Mouse (Mus musculus) spleen, adult 2 months (tissue): Measurements from ENCODE around the gene Dnajc13. TPM values are rescaled to one million over a fixed set of nuclear protein-coding genes. Genes with fewer than 3 reads are reported as not detected.

Experiments used
- DNase-seq, 2 experiments: peaks; one replicate each; pipeline versions ENCODE4 v3.0.0 to v3.0.0-alpha.2; 2012 to 2021; ENCODE audit warnings: low spot score in 2 of 2, low read depth in 1 of 2
- H3K27ac ChIP-seq: fragments of 200-500 bp; 2 replicates; pipeline ENCODE4 v1.5.1; 2012; ENCODE audit warnings: low read length, inconsistent platforms; ENCODE audit not compliant: insufficient read depth
- H3K27me3 ChIP-seq: fragments of 200-500 bp; 2 replicates; pipeline ENCODE4 v1.6.1; 2012; ENCODE audit warnings: mild to moderate bottlenecking, moderate library complexity, low read length, inconsistent platforms; ENCODE audit not compliant: control insufficient read depth, insufficient read depth
- H3K36me3 ChIP-seq: fragments of 200-500 bp; 2 replicates; pipeline ENCODE4 v1.6.1; 2012; ENCODE audit warnings: mild to moderate bottlenecking, low read length, inconsistent platforms; ENCODE audit not compliant: control insufficient read depth, insufficient read depth
- H3K4me1 ChIP-seq: fragments of 200-500 bp; 2 replicates; pipeline ENCODE4 v1.6.1; 2011; ENCODE audit warnings: inconsistent platforms; ENCODE audit not compliant: control insufficient read depth, insufficient read depth, insufficient read length
- H3K4me3 ChIP-seq: fragments of 200-500 bp; 2 replicates; pipeline ENCODE4 v1.5.1; 2011; ENCODE audit warnings: mild to moderate bottlenecking, inconsistent platforms; ENCODE audit not compliant: insufficient read depth, insufficient read length; ENCODE audit errors: extremely low read depth
- CTCF ChIP-seq: fragments of 200-500 bp; IDR thresholded peaks from 2 replicates; pipeline ENCODE4 v1.5.1; 2011; ENCODE audit warnings: mild to moderate bottlenecking, inconsistent platforms; ENCODE audit not compliant: insufficient read depth, insufficient read length, insufficient replicate concordance; ENCODE audit errors: extremely low read depth
- POLR2A ChIP-seq: fragments of 200-500 bp; IDR thresholded peaks from 2 replicates; pipeline ENCODE4 v1.6.1; 2011; ENCODE audit warnings: low read depth, low read length, inconsistent platforms
- WGBS: fragments of 180-500 bp; shearing (Covaris S2); methylation state at CpG from one replicate; pipeline ENCODE4 v1.1.7; 2018; 5-methylcytosine and 5-hydroxymethylcytosine counted together
- polyA plus RNA-seq: library from polyadenylated mRNA; depleted of rRNA; stranded (reverse); fragments of >200 nt; gene quantifications from 2 replicates; pipeline ENCODE4 v1.2.3, GENCODE M21; 2012

Dnajc13 gene
- polyA plus RNA-seq, 1 experiment = 32.8 TPM

DNA sequence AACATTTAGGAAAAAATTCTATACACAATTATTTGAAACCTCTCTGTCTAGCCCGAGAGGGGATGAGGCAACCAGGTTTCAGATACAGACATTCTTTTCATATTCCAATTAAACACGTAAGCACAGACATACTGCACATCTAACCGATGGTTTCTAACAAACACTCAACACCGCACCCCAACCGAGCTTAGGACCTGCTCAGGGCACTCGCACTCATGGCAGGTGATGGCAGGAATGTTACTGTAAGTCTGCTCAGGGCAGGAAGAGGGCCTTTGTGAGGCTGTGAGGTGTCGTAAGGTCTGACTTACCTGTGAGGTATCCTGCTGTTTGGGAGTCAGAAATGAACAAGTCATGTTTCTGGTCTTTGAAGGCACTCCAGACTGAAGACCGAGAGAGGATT, 106.2 kb downstream of the Dnajc13 start:
- H3K27ac ChIP-seq = no peak overlapping the region
- no peak for TF ChIP-seq POLR2A
- TF ChIP-seq CTCF = no peak
- no peak for DNase-seq
- H3K4me3 ChIP-seq = no peak overlapping the region
- no peaks in the 10 kb centered on the region for H3K27me3 ChIP-seq
- peaks cover 60% of the 10 kb centered on the region for H3K36me3 ChIP-seq
- 94% methylated on average over 8 of the region's 8 CpGs for WGBS
- no peaks in the 10 kb centered on the region for H3K4me1 ChIP-seq

DNA sequence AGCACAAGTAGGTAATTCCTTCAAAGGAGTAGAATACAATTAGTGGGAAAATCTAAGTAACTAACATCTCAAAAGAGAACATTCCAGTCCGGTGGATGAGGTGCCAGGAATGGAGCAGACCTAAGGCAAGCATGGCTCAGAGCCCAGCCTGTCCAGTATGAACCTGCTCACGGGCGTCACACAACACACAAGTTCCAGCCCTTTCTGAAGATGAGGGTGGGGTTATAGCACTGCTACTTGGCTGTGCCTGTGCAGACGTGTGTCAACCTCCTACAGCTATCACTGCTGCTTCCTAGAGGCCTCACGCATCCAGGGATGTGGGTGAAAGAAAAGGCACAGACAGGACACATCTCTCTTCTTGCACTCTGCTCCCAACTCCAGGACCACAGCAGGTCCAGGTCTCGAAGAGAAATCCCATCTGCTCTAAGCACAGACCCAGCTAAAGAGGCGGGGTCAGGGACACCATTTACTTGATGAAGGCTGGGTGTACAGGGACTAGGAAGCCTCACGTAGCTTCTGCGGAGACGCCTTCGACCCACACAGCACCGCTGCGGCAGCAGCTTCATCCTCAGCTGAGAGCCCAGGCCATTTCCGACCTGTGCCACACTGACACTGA, 107.5 kb downstream of the Dnajc13 start:
- Histone ChIP-seq H3K4me3 (no peak overlapping the region), H3K36me3 (peaks cover 56% of the 10 kb centered on the region), H3K27me3 (no peaks in the 10 kb centered on the region), H3K27ac (no peak overlapping the region), H3K4me1 (no peaks in the 10 kb centered on the region)
- DNase-seq = no peak
- WGBS = 93% methylated on average over 14 of the region's 14 CpGs
- TF ChIP-seq CTCF = no peak
- TF ChIP-seq POLR2A = no peak

DNA sequence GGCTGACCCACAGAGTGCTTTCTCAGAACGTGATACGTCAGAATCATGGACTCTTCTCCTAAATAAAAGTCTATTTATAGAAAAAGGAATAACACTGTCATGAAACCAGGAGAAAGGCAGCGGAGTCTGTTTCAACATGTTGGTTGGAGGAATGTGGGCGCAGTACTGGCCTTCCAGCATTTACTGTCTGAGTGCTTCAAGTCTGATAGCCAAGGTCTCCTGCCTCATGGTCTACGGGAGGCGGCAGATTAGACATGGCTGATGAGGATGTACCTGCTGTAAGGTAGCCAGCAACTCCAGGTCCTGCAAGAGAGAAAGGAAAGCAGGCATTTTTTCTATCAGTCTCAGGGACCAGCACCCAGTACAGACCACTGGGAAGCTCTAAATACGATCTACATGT, 110.6 kb downstream of the Dnajc13 start:
- DNase-seq = no peak
- no peaks in the 10 kb centered on the region for H3K4me1 ChIP-seq
- TF ChIP-seq POLR2A (no peak), CTCF (no peak)
- H3K36me3 ChIP-seq = peaks cover 40% of the 10 kb centered on the region
- no peaks in the 10 kb centered on the region for H3K27me3 ChIP-seq
- H3K27ac ChIP-seq = no peak overlapping the region
- 94% methylated on average over 7 of the region's 7 CpGs for WGBS
- no peak overlapping the region for H3K4me3 ChIP-seq

DNA sequence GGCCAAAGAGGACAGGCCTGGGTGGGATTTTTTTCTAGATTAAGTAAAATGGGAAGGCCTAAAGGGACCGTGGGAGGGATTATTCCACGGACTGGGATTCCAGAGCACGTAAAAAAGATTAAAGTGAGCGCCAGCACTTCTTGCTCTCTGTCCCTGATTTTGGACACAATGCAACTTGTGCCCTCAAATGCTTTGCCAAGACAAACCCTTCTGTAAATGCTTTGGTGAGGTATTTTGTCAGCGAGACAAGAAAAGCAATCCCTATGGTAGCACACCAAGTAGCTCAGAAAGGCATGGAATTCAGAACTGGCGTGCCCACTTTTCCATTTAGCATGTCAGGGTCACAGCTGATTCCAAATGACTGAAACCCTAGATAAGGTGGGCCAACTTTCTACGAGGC, 113.8 kb downstream of the Dnajc13 start:
- no peaks in the 10 kb centered on the region for H3K27me3 ChIP-seq
- no peaks in the 10 kb centered on the region for H3K4me1 ChIP-seq
- WGBS = 94% methylated on average over 7 of the region's 7 CpGs
- H3K36me3 ChIP-seq = peaks cover 24% of the 10 kb centered on the region
- no peak overlapping the region for H3K27ac ChIP-seq
- H3K4me3 ChIP-seq = no peak overlapping the region
- TF ChIP-seq CTCF (no peak), POLR2A (no peak)
- no peak for DNase-seq

DNA sequence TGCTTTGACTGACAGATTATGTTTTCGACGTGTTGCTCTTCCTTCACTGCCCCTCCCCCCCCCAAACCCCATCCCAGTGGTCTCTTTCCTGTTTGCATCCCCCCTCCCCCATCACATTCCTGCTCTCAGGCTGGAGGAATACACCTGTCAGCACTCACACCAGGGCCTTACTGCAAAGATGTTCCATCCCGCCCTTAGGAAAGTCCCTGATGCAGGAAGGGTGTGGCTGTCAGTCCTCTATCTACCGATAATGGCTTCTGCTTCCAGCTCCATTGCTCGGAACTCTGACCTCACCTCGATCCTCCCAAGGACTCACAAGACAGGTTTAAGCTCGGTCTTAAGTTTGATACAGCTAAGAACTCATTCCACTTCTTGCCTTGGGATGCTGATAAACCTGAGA, 116.0 kb downstream of the Dnajc13 start:
- Histone ChIP-seq H3K4me3 (no peak overlapping the region), H3K27me3 (no peaks in the 10 kb centered on the region), H3K4me1 (no peaks in the 10 kb centered on the region), H3K36me3 (peaks cover 8% of the 10 kb centered on the region), H3K27ac (no peak overlapping the region)
- DNase-seq = no peak
- no peak for TF ChIP-seq CTCF
- no peak for TF ChIP-seq POLR2A
- 83% methylated on average over 7 of the region's 7 CpGs for WGBS

DNA sequence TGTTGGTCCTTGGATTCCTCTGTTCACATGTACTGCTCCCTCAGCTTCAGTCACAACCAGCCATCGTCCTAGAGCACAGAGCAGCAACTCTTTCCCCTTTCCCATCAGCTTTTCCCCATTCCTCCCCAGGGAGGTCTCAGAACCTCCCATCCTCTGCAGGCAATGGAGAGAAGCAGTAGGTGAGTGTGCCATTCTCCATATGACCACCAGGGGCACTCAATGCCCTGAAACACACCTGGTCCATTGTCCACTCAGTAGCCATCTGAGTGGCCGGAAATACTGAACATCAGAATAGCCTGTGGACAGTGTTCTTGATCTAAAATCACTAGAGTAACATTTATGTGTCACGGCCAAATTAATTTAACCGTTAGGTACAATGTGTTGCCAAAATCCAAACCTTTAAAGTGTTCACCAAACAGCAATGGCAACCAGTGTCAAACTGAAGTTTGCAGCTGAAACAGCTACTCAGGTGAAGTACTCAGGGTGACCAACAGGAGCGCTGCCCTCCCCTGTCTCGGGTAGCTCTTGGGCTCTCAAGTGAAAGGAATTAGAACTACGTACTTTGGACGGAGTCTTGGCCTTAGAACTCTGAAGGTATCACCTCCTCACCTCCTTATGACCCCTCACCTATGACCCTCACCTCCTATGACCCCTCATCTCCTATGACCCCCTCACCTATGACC, 118.3 kb downstream of the Dnajc13 start:
- Histone ChIP-seq H3K36me3 (no peaks in the 10 kb centered on the region), H3K27me3 (no peaks in the 10 kb centered on the region), H3K27ac (no peak overlapping the region), H3K4me1 (no peaks in the 10 kb centered on the region), H3K4me3 (no peak overlapping the region)
- DNase-seq = no peak
- TF ChIP-seq CTCF (peak; percentile 28; the same call in 1 of the 2 replicates), POLR2A (no peak)
- WGBS = 84% methylated on average over 8 of the region's 8 CpGs

DNA sequence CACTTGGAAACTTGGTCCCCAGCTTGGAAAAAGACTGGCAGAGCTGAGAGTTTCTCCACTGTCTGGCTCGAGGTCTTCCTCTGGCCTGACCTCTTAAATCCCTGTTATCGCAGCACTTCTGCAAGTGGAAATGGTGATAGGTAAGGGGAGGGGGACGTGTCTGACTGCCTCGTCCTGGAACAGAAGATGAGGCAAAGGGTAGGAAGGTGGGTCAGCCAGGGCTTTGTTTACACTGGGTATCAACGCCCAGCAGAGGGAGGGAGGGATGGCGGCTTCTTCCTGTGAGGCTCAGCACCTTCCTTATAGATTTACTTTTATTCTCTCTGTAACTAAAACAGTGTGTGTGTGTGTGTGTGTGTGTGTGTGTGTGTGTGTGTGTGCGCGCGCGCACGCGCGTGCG, 119.9 kb downstream of the Dnajc13 start:
- TF ChIP-seq POLR2A = no peak
- no peak for TF ChIP-seq CTCF
- Histone ChIP-seq H3K27ac (no peak overlapping the region), H3K4me1 (no peaks in the 10 kb centered on the region), H3K27me3 (no peaks in the 10 kb centered on the region), H3K36me3 (no peaks in the 10 kb centered on the region), H3K4me3 (no peak overlapping the region)
- WGBS = 84% methylated on average over 14 of the region's 14 CpGs
- no peak for DNase-seq
